Mouse (Mus musculus): ENCODE results near the gene Ptprn2.

Ptprn2 gene

DNA sequence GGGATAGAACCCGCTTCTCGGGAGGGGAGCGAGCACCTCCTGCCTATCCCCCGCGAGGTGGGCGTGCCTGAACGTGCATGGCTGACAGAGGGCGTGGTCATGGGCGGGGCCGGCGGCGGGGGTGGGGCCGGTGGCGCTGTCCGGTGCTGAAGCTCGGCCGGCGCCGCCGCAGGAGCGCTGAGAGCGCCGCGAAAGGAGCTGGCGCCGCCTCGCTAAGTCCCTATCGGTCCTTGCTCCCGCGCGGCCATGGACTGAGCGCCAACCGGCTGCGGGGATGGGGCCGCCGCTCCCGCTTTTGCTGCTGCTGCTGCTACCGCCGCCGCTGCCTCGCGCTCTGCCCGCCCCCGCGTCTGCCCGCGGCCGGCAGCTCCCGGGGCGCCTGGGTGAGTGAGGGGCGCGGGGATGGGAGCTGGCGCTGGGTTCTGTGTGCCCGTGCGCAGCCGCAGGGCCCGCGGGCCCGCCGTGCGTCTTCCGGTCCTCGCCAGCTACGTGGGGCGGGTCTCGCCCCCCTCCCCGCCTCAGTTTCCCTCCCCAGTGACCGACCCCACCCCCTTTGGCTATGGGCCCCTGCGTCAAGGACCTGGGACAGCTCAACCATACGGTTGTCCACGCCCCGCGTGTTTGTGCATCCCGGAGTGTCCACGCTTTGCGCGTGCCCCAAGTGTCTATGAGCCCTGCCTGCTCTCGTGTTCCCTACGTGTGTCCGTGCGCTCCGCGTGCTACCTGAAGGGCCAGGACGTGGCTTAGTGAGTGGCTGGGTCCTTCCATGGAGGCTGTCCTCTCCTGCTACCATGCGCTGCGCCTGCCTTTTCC, at the start of gene Ptprn2:
Gene Ptprn2, plus strand, starts transcription at position 130 of the 813 bp plus-strand sequence.
- no peak for DNase-seq (ENCODE audit: extremely low read depth, insufficient read length, low spot score)

DNA sequence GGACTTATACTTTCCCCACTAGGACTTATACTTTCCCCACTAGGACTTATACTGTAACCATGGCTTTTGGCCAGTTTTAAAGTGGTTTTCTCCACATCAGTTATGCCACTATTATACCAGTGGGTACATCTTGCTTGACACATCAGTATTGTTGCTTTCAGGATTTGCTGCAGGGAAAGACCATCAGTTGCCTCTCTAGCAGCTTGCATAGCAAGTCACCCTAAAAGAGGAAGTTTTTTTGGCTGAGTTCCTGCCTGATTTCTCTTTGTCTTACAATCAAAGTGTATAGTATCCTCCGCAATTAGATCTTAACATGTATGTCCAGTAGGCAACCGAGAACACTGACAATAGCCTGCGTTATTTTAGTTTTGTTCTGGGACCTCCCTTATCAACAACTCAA, 49.4 kb upstream of the Ptprn2 start:
- DNase-seq (ENCODE audit: extremely low read depth, insufficient read length, low spot score): no peak

- no peak for DNase-seq (ENCODE audit: extremely low read depth, insufficient read length, low spot score)
Observed at GRCm38 (mm10) chr12:116438591-116438990, 46.9 kb upstream of the Ptprn2 start.

DNA sequence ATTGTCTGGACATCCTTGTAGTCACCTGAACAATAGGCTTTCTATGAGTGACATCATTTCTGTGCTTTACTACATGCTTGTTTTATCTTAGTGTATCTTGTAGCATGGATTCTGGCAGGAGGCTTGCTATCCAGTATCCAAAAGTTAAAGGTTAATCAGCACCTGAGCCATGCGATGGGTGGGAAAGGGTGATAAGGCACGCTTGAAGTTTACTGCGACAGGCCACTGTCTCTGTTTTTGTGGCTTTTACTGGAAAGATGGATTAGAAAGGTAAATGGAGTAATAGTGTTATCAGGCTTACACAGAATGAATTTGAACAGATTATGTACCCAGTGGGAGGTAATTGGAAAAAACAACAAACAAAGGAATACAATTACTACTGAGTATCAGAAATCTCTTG, 43.3 kb upstream of the Ptprn2 start:
- no peak for DNase-seq (ENCODE audit: extremely low read depth, insufficient read length, low spot score)

GRCm38 (mm10) chr12:116449536-116449935, 36.0 kb upstream of the Ptprn2 start:
- DNase-seq (ENCODE audit: extremely low read depth, insufficient read length, low spot score): no peak

DNA sequence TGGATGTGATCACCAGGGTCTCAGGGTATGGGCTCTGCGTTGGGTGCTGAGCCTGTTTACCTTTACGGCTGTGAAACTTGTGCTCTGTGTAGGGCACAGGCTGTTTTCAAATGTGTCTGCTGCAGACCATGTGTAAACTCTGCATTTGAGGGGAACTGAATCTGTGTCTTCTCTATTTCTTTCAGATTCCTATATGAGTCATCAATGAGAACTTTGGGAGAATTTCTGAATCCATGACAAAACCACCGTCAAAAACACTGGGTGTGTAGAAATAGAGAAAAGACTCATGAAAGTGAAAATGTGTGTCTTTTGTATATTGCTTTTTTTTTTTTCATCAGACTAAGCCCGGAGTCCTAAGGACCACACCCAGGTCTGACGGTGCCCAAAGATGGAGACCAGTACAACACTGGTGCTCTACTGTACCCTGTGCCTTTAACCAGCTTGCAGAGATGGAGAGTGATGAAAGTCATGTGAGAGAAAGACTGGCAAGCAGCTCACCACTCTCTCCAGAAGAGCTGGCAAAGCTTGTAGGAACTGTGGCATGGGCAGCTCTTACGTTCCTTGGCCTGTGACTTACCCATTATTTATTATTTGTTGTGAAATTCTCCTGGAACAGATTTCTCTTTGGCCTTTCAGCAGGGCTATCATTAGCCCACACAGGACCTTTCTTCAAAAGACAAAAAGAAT, 25.0 kb upstream of the Ptprn2 start:
- no peak for DNase-seq (ENCODE audit: extremely low read depth, insufficient read length, low spot score)

- peak; percentile 30 for DNase-seq (ENCODE audit: extremely low read depth, insufficient read length, low spot score)
Observed at GRCm38 (mm10) chr12:116467030-116467429, 18.5 kb upstream of the Ptprn2 start.

DNA sequence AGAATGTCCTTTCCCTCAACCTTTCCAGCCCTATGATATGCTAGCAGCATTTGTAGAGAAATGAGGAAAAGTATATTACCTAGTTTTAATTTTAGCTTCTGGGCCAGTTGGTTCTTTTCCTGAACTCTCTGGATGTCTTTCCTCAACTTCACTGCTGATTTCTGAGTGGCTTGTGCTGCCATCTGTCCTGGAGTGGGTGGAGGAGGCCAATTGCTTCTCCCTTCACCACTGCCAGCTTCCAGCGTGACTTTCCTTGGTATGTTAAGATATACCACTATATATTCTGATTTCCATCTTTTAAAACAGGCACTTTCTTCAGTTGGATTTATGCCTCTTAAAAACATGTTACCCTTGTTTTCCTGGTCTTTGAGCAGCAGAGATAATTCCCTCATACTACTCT, 17.2 kb upstream of the Ptprn2 start:
- DNase-seq (ENCODE audit: extremely low read depth, insufficient read length, low spot score): no peak

GRCm38 (mm10) chr12:116469096-116469495, 16.4 kb upstream of the Ptprn2 start:
- no peak for DNase-seq (ENCODE audit: extremely low read depth, insufficient read length, low spot score)

DNA sequence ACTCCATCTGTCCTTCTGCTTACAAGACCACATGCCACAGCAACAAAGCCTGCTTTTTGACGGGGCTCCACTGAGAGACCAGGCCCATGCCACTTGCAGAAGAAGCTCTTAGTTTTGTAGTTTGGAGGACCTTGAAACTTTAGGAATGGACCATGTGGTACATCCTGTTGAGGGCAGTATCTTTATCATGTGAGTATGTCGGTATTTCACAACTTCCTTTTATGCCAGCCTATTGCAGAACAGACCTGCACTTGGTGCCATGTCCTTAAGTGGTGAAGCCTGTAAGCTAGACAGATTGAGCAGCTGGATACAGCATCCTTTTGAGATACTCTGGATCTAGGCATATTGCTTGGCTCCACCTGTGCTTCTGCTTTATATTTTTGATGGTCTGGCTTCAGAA, 12.3 kb upstream of the Ptprn2 start:
- no peak for DNase-seq (ENCODE audit: extremely low read depth, insufficient read length, low spot score)

GRCm38 (mm10) chr12:116473761-116474160, 11.8 kb upstream of the Ptprn2 start:
- no peak for DNase-seq (ENCODE audit: extremely low read depth, insufficient read length, low spot score)

DNA sequence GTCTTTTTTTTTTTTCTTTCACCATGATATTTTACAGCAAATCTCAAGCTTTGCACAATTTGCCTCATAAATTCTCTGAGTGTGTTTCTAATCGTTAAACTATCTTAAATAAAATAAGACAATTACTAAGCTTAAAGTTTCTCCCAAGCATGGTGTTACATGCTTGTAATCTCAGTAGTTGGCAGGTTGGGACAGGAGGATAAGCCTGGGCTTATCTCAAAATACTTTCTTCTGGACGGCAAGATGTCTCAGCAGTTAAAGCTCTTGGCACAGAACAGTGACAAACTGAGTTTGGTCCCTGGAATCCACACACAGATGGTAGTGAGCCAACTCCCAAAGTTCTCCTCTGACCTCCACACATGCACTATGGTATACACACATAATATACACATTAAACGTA, 10.8 kb upstream of the Ptprn2 start:
- DNase-seq (ENCODE audit: extremely low read depth, insufficient read length, low spot score): no peak

DNA sequence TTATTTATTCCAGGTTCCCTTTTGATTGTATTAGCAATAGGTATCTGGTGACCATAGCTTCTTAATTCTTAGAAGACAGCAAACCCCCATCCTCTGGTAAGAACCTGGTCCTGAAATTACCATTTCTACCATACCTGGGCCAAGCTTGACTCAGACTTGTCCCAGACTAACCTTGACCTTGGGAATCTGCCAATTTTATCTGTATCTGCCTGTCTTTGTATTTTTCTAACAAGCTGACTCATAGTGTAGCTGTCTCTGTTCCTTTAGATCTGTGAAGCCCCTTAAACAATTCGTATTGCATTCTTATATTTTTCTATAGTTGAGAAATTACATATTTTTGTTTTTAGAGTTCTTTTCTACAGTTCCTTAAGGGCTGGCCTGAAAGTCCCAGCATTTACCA, 6.7 kb upstream of the Ptprn2 start:
- DNase-seq (ENCODE audit: extremely low read depth, insufficient read length, low spot score): no peak

DNA sequence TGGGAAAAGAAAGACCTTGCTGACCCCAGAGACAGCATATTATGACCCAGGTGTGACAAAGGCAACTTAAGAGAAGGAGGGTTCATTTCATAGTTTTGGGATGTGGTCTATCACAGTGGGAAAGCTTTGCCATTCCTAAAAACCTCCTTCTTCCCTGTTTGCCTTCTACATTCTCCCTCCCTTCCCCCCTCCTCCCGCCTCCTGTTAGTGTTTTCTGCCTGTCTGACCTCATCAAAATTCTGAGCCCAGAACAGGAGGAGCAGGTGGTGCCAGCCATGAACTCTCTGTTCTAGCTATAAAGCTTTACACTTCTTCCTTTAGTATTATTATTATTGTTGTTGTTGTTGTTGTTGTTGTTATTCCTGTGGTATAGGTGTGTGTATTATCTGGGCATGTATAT, 3.6 kb upstream of the Ptprn2 start:
- DNase-seq (ENCODE audit: extremely low read depth, insufficient read length, low spot score): no peak

- DNase-seq (ENCODE audit: extremely low read depth, insufficient read length, low spot score): no peak
Observed at GRCm38 (mm10) chr12:116483581-116483980, 1.9 kb upstream of the Ptprn2 start.

GRCm38 (mm10) chr12:116484991-116485390, 529 bp upstream of the Ptprn2 start:
- DNase-seq (ENCODE audit: extremely low read depth, insufficient read length, low spot score): no peak

GRCm38 (mm10) chr12:116486404-116486730, 847 bp downstream of the Ptprn2 start:
- no peak for DNase-seq (ENCODE audit: extremely low read depth, insufficient read length, low spot score)

DNA sequence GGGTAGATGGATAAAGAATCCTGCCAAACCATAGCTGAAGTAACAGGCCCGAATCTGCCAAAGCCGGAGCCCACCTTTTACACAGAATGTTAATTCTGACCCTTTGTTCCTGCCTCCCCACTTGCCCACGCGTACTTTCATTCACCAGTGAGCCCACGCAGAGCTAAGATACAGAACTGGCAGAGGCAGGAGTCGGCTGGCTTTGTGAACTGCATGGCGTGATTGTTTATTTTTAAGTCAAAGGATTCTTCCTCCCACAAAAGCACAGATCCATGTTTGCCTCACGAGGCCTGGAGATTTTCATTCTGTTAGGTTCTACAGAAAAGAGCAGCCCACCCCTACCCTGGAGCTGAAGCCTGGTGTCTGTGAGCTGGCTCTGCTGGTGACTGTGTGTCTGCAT, 3.3 kb downstream of the Ptprn2 start:
- DNase-seq (ENCODE audit: extremely low read depth, insufficient read length, low spot score): no peak

DNA sequence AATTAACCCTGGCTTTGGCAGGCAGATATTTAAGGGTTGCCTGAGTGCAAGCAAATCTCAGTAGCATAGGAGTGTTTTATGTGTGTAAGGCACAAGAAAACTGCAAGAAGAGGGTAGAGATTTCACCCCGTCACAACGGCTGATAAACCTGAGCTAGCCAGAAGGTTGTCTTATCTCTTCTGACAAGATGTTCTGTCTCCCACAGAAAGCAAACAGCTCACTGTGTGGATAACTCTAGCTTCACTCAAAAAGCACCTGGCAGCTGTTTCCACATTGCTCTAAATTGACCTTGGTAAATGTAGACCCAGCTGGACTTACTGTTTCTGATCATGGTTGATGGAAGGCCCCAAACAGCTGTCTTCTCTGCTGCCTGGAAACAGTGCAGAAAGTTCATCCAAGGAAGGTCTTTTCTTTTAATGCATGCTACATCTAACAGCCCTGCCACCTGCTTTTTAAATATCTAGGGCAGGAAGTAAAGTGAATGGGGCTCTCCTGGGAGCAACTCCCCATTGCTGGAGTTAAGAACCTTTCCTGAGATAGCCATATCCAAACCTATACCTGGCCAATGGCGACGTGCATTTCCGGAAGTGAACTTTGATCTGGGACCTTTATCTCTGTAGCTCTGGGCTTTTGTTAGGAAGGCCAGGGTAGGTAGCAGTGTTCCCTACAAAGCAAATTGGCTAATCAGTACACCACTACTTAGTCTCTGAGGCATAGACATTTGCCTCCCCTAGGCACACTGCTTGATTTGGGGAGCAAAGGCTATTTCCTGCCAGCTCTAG, 5.2 kb downstream of the Ptprn2 start:
- DNase-seq (ENCODE audit: extremely low read depth, insufficient read length, low spot score): no peak

GRCm38 (mm10) chr12:116498666-116499065, 13.1 kb downstream of the Ptprn2 start:
- DNase-seq (ENCODE audit: extremely low read depth, insufficient read length, low spot score): no peak

DNA sequence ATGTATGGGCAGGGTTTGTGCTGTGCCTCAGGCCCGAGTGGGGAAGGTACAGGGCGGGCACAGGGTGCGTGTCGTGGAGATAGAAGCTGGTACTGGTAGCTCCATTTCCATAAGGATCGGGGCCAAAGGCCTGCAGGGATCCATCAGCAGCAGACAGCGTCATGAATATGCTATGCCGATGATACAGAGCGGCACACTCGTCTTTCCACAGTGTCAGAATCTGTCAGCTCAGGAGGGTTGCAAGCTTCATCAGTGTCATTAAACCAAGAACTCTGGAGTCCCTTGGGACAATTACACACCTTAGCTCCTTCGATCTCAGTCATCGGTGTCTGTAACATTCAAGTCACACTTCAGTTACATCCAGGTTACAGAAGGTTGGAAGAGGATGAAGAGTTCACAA, 15.1 kb downstream of the Ptprn2 start:
- no peak for DNase-seq (ENCODE audit: extremely low read depth, insufficient read length, low spot score)

GRCm38 (mm10) chr12:116512482-116512881, 27.0 kb downstream of the Ptprn2 start:
- DNase-seq (ENCODE audit: extremely low read depth, insufficient read length, low spot score): no peak
